Mouse (Mus musculus) spleen, adult 2 months (tissue): ENCODE data around the gene 4932438A13Rik.

Experiments
- CTCF ChIP-seq: fragments of 200-500 bp; IDR thresholded peaks from 2 replicates; pipeline ENCODE4 v1.5.1; 2011; ENCODE audit warnings: mild to moderate bottlenecking, inconsistent platforms; ENCODE audit not compliant: insufficient read depth, insufficient read length, insufficient replicate concordance; ENCODE audit errors: extremely low read depth
- POLR2A ChIP-seq: fragments of 200-500 bp; IDR thresholded peaks from 2 replicates; pipeline ENCODE4 v1.6.1; 2011; ENCODE audit warnings: low read depth, low read length, inconsistent platforms

- no peak for TF ChIP-seq POLR2A
- TF ChIP-seq CTCF: no peak
Measured at GRCm38 (mm10) chr3:36825098-36825497, 37.8 kb upstream of the 4932438A13Rik start.
